Mouse (Mus musculus) CH12.LX (cell line): ENCODE data around the gene Rasl10a. TPM values are rescaled to one million over a fixed set of nuclear protein-coding genes. Genes with fewer than 3 reads are reported as not detected.

Experiments
- DNase-seq: peaks from one replicate; pipeline ENCODE4 v3.0.0-alpha.2; 2013; ENCODE audit errors: extremely low read depth
- H3K27ac ChIP-seq: 2 replicates; pipeline ENCODE4 v1.5.1; 2012; ENCODE audit warnings: low read depth, mild to moderate bottlenecking, control low read depth, moderate library complexity; ENCODE audit not compliant: insufficient read depth
- H3K27me3 ChIP-seq: replicated peaks from 2 replicates; pipeline ENCODE3; 2012; ENCODE audit warnings: inconsistent platforms
- H3K36me3 ChIP-seq, 2 experiments: replicated peaks in 1 of 2; 2 replicates each; pipeline versions ENCODE3 to v1.6.1; 2012; ENCODE audit warnings: inconsistent platforms in 1 of 2, low read length in 1 of 2, mild to moderate bottlenecking in 1 of 2, mixed read lengths in 1 of 2, moderate library complexity in 1 of 2; ENCODE audit not compliant: control insufficient read depth in 1 of 2, insufficient read depth in 1 of 2
- H3K4me1 ChIP-seq, 2 experiments: 2 replicates each; pipeline ENCODE4 v1.6.1; 2012; ENCODE audit warnings: inconsistent platforms in 1 of 2, moderate library complexity in 1 of 2; ENCODE audit not compliant: insufficient read depth in 2 of 2, control insufficient read depth in 1 of 2
- H3K4me2 ChIP-seq: 2 replicates; pipeline ENCODE4 v1.6.1; 2012; ENCODE audit warnings: low read depth, mild to moderate bottlenecking, control low read depth; ENCODE audit not compliant: poor library complexity, insufficient read depth, severe bottlenecking
- H3K4me3 ChIP-seq, 3 experiments: fragments of 150-350 bp in 1 of 3; sonication (generic) in 1 of 3; replicated peaks in 1 of 3; 2 replicates each; pipeline versions ENCODE3 to v1.5.1; 2011 to 2012; ENCODE audit warnings: low read depth in 2 of 3, low read length in 2 of 3, mild to moderate bottlenecking in 2 of 3, moderate library complexity in 2 of 3, control low read depth in 1 of 3, improper control_type of control experiment in 1 of 3, inconsistent platforms in 1 of 3, mixed read lengths in 1 of 3; ENCODE audit not compliant: poor library complexity in 1 of 3
- H3K79me2 ChIP-seq: replicated peaks from 2 replicates; pipeline ENCODE4 v1.6.1; 2012; ENCODE audit warnings: mild to moderate bottlenecking, moderate library complexity; ENCODE audit not compliant: control insufficient read depth, poor library complexity, insufficient read depth, severe bottlenecking; ENCODE audit errors: extremely low read depth
- H3K9ac ChIP-seq: 2 replicates; pipeline ENCODE4 v1.6.1; 2012; ENCODE audit warnings: low read depth, mild to moderate bottlenecking, control low read depth, moderate library complexity; ENCODE audit not compliant: insufficient read depth
- H3K9me3 ChIP-seq: replicated peaks from 2 replicates; pipeline ENCODE3; 2012; ENCODE audit warnings: low read length, inconsistent platforms, mixed read lengths
- CHD1 ChIP-seq: IDR thresholded peaks from 2 replicates; pipeline ENCODE4 v1.6.1; 2012; ENCODE audit warnings: low read depth, low read length, improper control_type of control experiment, inconsistent platforms
- CHD2 ChIP-seq: IDR thresholded peaks from 2 replicates; pipeline ENCODE4 v1.6.1; 2011; ENCODE audit warnings: low read length, improper control_type of control experiment
- CTCF ChIP-seq, 2 experiments: IDR thresholded peaks in 1 of 2; conservative IDR thresholded peaks in 1 of 2; 2 replicates each; pipeline ENCODE4 v1.5.1; 2011 to 2012; ENCODE audit warnings: low read depth in 2 of 2, low read length in 2 of 2, improper control_type of control experiment in 1 of 2, inconsistent platforms in 1 of 2, mild to moderate bottlenecking in 1 of 2, moderate library complexity in 1 of 2
- ELF1 ChIP-seq: IDR thresholded peaks from 2 replicates; pipeline ENCODE4 v1.6.1; 2014; ENCODE audit warnings: low read depth, mild to moderate bottlenecking, inconsistent platforms, low read length, improper control_type of control experiment
- EP300 ChIP-seq: IDR thresholded peaks from 2 replicates; pipeline ENCODE4 v1.6.1; 2011; ENCODE audit warnings: low read length, improper control_type of control experiment
- ETS1 ChIP-seq: conservative IDR thresholded peaks from 2 replicates; pipeline ENCODE4 v1.6.1; 2012; ENCODE audit warnings: low read depth, mild to moderate bottlenecking, inconsistent platforms, low read length, improper control_type of control experiment, moderate library complexity
- JUN ChIP-seq: IDR thresholded peaks from 2 replicates; pipeline ENCODE4 v1.6.1; 2011; ENCODE audit warnings: low read depth, mild to moderate bottlenecking, low read length, improper control_type of control experiment, moderate library complexity; ENCODE audit not compliant: insufficient read depth
- MAX ChIP-seq: IDR thresholded peaks from 2 replicates; pipeline ENCODE4 v1.6.1; 2011; ENCODE audit warnings: low read length, improper control_type of control experiment
- MXI1 ChIP-seq: IDR thresholded peaks from 2 replicates; pipeline ENCODE4 v1.6.1; 2011; ENCODE audit warnings: mild to moderate bottlenecking, low read depth, low read length, improper control_type of control experiment
- NRF1 ChIP-seq: IDR thresholded peaks from 2 replicates; pipeline ENCODE4 v1.6.1; 2014; ENCODE audit warnings: low read depth, mild to moderate bottlenecking, inconsistent platforms, low read length, improper control_type of control experiment, moderate library complexity
- PAX5 ChIP-seq: IDR thresholded peaks from 2 replicates; pipeline ENCODE4 v1.6.1; 2012; ENCODE audit warnings: low read length, inconsistent platforms, mixed read lengths
- SIN3A ChIP-seq: IDR thresholded peaks from 2 replicates; pipeline ENCODE4 v1.6.1; 2012; ENCODE audit warnings: low read length, improper control_type of control experiment, inconsistent platforms
- SMC3 ChIP-seq: IDR thresholded peaks from 2 replicates; pipeline ENCODE4 v1.6.1; 2011; ENCODE audit warnings: low read depth, low read length, improper control_type of control experiment
- USF1 ChIP-seq: IDR thresholded peaks from 2 replicates; pipeline ENCODE4 v1.6.1; 2014; ENCODE audit warnings: low read depth, mild to moderate bottlenecking, inconsistent platforms, low read length, improper control_type of control experiment
- ZNF384 ChIP-seq: IDR thresholded peaks from 2 replicates; pipeline ENCODE4 v1.6.1; 2012; ENCODE audit warnings: low read depth, low read length, improper control_type of control experiment, inconsistent platforms
- dilution Hi-C: fragments of 300-500 bp; cut with MboI; formaldehyde crosslinking; loops from 2 replicates; pipeline ENCODE4 v1.14.3; 2020; ENCODE audit warnings: low sequenced_read_pairs; ENCODE audit not compliant: extremely low pct_unique_long_range_greater_than_20kb, extremely low pct_ligation_motif_present
- in situ Hi-C: fragments of 300-500 bp; cut with MboI; formaldehyde crosslinking; loops from 3 replicates; pipeline ENCODE4 v1.14.3; 2019; ENCODE audit warnings: low sequenced_read_pairs, low pct_ligation_motif_present, low pct_unique_long_range_greater_than_20kb, mixed read lengths
- polyA plus RNA-seq: library from polyadenylated mRNA; unstranded; fragments of >175 nt; gene quantifications from 2 replicates; pipeline ENCODE4 v1.2.1, GENCODE M21; 2012; ENCODE audit warnings: low read depth; ENCODE audit not compliant: insufficient read length
- total RNA-seq, 2 experiments: library from RNA; depleted of rRNA; stranded (reverse); fragments of 300-350 nt in 1 of 2; fragments of >200 nt in 1 of 2; gene quantifications; 2 replicates each; pipeline ENCODE4 v1.2.3; 2012 to 2014

Gene Rasl10a
- total and polyA plus RNA-seq, 3 experiments = 3.0 to 7.5 (median 6.5) TPM

GRCm38 (mm10) chr11:5054151-5054550 is 3.8 kb upstream of the Rasl10a start:
- dilution Hi-C loops = no loop called here
- no peak for DNase-seq
- Histone ChIP-seq H3K4me2 (no peak overlapping the region), H3K9me3 (no peaks in the 10 kb centered on the region), H3K79me2 (no peaks in the 10 kb centered on the region), H3K4me3 (no peak overlapping the region), H3K27ac (no peak overlapping the region), H3K9ac (no peak overlapping the region), H3K36me3 (no peaks in the 10 kb centered on the region), H3K27me3 (peaks cover 2% of the 10 kb centered on the region), H3K4me1 (peaks cover 15 to 45% of the 10 kb centered on the region in 2 experiments)
- TF ChIP-seq MAX (no peak), PAX5 (no peak), JUN (no peak), USF1 (no peak), ZNF384 (no peak), CHD2 (no peak), NRF1 (no peak), CTCF (conservative IDR thresholded peaks at IDR 0.05 in 1 of 2, IDR thresholded peaks at IDR 0.05 in 1 of 2; ENCODE audit: low read depth in 2 of 2, low read length in 2 of 2) (no peak), ELF1 (no peak)
- in situ Hi-C loops = no loop called here

- Histone ChIP-seq H3K27ac (no peak overlapping the region), H3K4me3 (no peak overlapping the region), H3K36me3 (peaks cover 0 to 4% of the 10 kb centered on the region in 2 experiments), H3K79me2 (no peaks in the 10 kb centered on the region), H3K4me2 (no peak overlapping the region), H3K9me3 (no peaks in the 10 kb centered on the region), H3K4me1 (peaks cover 22 to 52% of the 10 kb centered on the region in 2 experiments), H3K9ac (no peak overlapping the region), H3K27me3 (peaks cover 8% of the 10 kb centered on the region)
- TF ChIP-seq MXI1 (no peak), CHD1 (no peak), ETS1 (no peak), MAX (peak; percentile 15; the same call in 1 of the 2 replicates), EP300 (no peak), SMC3 (no peak), ELF1 (no peak), SIN3A (no peak)
- in situ Hi-C loops = no loop called here
- dilution Hi-C loops = no loop called here
- no peak for DNase-seq
Observed at GRCm38 (mm10) chr11:5054874-5055273, 3.1 kb upstream of the Rasl10a start.
